Mouse (Mus musculus): ENCODE results near the gene Mettl23. TPM values are rescaled to one million over a fixed set of nuclear protein-coding genes. Genes with fewer than 3 reads are reported as not detected.
A peak's percentile ranks its signal among the peaks of the same experiment; 100 is the strongest.
"Not testable (repeated sequence)": the region's sequence is repeated elsewhere in the genome, so short reads cannot be mapped to it uniquely, and the experiment has no call there.

The Mettl23 gene
- polyA plus RNA-seq, 2 experiments from 2014 or later = 161 to 189 TPM

- no peak for ATAC-seq
Observed at GRCm38 (mm10) chr11:116819932-116820593, 23.0 kb upstream of the Mettl23 start.

GRCm38 (mm10) chr11:116821057-116821940 is 21.8 kb upstream of the Mettl23 start:
- ATAC-seq = no peak

GRCm38 (mm10) chr11:116822215-116822614 is 20.9 kb upstream of the Mettl23 start:
- ATAC-seq = no peak

DNA sequence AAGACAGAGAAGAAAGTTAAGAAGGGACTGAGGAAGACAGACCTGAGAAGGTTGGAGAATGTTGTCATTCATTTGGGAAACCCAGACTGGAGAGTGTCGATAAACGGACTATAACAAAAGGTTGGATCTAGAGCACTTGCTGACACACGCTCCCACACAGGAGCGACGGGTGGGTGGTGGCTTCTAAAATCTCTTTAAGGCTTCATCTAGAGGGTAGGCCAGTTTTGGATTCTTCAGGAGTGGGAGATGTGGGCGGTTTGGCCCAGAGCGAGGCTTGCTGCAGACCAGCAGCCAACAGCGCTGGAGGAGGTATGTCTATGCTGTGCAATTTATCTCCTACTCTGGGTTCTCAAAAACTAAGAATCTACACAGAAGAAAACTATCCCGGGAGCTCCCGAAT is 20.5 kb upstream of the Mettl23 start:
- ATAC-seq = no peak

DNA sequence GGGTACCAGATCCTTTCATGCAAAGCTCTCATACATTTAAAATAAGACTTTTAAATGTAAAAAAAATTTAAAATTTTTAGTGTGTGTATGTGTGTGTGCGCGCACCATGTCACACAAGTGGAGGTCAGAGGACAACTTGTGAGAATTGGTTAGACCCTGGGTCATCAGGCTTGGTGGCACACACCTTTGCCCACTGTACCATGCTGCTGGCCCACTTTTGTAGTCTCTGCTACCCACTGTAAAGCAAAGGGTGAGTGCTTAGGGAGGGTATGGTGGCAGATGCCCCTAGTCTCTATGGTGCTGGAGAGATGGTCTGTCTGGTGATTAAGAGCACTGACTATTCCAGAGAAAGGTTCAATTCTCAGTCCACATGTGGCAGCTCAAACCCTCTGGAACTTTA is 19.8 kb upstream of the Mettl23 start:
- ATAC-seq = no peak

DNA sequence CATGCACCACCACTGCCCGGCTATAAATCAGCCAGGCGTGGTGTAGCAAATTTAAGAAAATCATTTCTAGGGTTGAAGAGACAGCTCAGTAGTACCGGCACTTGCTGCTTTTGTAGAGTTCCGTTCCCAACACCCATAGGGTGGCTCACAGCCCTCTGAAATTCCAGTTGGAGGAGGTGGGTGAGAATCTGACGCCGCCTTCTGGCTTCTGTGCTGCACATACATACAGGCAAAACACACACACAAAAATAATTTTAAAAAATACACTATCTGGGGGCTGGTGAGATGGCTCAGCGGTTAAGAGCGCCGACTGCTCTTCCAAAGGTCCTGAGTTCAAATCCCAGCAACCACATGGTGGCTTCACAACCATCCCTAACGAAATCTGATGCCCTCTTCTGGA is 19.2 kb upstream of the Mettl23 start:
- not testable (repeated sequence) for ATAC-seq

GRCm38 (mm10) chr11:116825230-116825629 is 17.8 kb upstream of the Mettl23 start:
- ATAC-seq = no peak

DNA sequence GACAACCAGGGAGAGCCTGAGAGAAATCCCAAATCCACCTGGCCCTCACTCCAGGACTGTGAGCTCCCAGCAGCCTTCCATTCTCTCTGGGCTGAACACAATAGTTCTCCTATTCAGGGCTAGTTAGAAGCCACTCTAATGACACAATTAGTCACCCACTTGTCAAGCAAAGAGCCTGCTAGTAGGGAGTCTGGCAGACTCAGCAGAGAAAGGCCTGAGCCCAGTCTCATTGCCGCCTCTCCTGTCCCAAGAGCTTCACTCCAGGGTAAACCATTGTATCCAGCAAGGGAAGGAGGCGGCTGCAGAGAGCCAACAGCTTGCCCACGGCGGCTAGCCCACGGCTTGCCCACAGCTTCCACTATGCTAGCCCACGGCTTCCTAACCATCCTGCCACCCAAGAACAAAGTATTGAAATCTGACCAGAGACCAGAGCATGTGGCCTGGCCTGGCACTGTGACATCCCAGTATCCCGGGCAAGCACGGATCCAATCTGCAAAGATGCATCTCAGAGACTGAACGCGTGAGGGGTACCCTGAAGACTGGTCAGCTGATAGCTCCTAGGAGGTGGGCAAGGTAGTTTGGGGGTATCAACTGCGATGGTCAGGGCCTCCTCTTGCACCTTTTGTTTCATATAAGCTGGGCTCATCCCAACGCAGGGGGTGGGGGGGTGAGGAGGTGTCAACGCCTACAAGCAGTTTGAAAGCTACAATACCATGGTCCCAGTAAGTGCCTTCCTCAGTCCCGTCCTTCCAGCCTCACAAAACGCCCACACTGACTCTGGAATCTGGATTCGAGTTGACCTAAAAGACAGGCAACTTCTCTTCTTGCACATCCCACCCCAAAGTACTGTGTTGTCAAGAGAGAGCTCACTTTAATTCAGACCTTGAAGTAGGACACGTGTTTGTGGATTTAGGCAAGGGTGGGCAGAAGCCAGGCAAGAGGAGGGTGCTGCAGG is 16.3 kb upstream of the Mettl23 start:
- no peak for ATAC-seq

DNA sequence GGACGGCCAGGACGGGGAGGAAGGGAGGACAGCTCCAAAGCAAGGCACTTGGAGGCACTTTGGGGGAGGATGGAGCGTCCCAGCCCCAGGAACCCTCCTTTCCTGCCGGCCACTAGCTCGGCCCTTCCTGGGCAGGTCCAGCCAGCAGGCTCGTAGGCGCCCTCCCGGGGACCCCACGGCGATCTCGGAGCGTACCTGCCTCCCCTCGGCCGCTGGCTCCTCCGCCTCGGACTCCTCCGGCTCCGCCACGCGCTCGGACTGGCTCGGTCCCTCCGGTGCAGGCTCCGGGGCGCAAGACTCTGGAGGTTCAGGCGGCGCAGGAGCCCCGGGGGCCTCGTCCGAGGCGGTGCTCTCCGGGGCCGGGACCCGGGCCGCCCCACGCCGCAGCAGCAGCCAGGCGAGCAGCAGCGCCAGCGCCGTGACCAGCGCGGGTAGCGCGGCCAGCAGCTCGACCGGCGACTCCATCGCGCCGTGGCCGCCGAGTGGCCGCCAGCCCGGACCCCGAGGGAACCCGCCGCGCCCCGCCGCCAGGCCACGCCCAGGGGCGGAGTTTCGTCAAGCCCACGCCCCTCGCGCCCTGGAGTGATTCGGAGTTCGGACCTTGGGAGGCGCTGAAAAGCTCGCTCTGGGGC is 15.4 kb upstream of the Mettl23 start, which contains the start of gene Mxra7:
TSS of gene Mxra7 (minus strand) at position 513 of the 632 bp plus-strand sequence.
- ATAC-seq = no peak

- ATAC-seq = no peak
Observed at GRCm38 (mm10) chr11:116832172-116832685, 10.8 kb upstream of the Mettl23 start.

DNA sequence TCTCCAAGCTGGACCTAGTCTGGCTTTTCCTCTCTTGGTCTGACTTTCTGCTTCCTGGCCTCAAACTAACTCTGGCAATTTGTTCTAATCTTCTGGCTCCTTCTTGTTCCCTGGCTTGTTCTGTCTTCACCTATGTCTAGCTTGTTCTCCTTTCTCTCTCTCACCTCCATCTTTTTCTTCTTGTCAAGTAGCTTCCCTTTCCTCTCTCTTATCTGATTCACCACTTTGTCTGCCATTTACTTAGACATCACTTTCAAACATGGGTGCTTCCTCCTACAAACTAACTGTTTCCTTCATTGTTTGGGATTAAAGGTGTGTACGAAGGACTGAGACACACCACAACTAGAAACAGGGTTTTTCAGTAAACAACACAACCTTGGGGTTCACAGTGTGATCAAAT is 8.1 kb upstream of the Mettl23 start:
- no peak for ATAC-seq

GRCm38 (mm10) chr11:116836283-116836682 is 6.8 kb upstream of the Mettl23 start:
- ATAC-seq = no peak

DNA sequence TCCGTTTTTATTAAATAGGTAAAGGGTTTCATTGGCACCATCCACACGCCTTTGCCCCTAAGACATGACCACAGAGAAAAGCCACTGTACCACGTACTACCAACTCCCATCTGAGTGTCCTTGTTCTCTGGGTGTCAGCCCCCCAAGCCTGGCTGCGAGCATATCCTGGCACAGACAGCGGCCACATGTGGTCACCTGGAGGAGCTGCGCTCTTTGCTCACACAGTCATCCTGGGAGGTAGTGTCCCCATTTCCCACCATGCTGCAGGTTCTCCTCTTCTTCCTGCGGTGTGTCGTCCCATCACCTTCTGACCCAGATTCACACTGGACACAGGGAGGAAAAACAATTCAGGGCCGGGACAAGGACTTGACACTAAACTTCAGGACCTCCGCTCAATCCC is 5.6 kb upstream of the Mettl23 start:
- ATAC-seq = no peak

DNA sequence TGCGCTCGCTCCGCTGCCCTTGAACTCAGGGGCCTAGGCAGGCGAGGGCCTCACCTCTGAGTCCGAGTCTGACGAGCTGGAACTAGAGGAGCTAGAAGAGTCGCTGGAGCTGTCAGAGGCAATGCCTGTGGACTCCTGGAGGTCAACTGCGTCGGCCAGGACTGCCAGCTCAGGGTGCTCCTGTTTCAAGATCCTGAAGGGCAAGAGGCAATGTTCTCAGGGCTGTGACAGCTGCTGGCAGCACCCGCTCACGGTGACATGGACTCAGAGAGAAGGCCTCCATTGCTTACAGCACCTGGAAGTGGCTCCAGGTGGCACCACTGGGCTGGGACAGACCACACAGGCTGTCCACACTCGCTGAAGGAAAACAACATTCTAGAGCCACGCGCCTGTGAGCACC is 4.1 kb upstream of the Mettl23 start:
- no peak for ATAC-seq

GRCm38 (mm10) chr11:116839601-116840000 is 3.5 kb upstream of the Mettl23 start:
- ATAC-seq = no peak

DNA sequence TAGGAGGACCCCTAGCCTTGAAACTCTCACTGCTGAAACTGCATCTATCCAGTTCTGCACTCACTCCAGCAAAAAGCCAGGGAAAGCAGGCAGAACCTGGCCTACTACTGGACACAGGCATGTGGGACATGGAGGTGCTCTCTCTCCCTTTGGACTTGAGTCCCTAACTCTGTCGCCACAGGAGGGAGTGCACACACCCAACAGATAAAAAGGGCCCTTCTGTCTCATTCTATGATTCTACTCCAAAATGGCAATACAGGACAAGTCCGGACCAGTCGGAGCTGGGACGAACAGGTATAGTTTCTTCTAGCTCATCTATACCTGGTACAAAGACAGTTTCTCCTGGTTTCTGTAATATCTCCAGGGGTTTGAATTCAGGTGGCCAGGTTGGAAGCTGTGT is 2.3 kb upstream of the Mettl23 start:
- no peak for ATAC-seq

DNA sequence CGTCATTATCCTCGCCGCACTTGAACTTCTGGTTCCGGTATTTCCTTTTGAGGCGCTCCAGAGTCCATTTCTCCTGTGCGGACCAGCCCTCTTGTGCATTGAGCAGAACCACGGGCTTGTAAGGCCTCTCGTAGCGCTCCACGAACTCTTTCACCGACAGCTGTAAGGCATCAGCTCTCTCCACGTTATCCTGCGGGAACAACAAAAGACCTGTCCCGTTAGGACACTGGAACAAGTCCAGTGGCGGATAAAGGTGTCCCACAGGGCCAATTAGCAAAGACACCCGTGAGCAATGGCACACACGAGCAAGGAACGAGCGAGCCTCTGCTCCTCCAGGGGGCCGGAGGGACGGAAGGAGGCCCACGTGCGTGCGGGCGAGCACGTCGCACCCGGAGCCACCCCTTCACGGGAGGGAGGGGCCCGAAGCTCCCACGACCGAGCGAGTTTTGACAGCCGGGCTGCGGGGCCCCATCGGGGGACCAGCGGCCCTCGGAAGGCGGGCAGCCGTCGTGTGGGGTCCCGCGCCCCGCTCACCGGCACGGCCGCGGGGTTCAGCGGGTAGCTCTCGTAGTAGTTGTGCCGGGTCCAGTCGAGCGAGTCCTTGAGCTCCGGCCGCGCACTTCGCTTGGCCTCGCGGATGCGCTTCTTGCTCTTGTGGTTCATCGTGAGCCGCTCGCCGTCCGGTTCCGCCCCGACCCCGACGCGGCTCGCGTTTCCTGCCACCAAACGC is 382 bp upstream of the Mettl23 start:
- peak; percentile 56 for ATAC-seq

DNA sequence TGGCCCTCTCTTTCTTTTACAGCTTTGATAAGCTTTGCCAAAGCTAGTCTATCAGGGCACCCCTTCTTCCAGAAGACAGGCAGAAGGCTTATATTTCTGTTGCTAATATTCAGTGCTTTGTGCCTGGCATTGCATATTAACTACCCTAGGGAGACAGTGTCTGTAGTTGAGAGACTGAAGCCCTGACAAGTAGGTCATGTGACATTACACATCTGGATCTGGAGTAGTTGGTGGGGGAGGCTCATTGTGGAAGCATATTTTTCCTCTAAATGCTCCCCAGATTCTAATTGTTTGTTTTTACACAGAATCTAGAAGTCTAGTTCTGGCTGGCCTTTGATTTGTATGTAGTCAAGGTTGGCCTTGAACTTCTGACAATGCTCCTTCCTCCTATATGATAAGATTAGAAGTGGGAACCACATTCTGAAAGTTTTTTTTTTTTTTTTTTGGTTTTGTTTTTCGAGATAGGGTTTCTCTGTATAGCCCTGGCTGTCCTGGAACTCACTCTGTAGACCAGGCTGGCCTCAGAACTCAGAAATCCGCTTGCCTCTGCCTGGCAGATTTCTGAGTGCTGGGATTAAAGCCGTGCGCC is 3.6 kb downstream of the Mettl23 start:
- no peak for ATAC-seq

GRCm38 (mm10) chr11:116847187-116848085 is 4.4 kb downstream of the Mettl23 start:
- ATAC-seq = no peak
